Mouse (Mus musculus) skeletal muscle tissue, adult 2 months (tissue): ENCODE results near the gene Slc13a3.
"Not testable (repeated sequence)": the region's sequence is repeated elsewhere in the genome, so short reads cannot be mapped to it uniquely, and the experiment has no call there.

Experiments used
- DNase-seq: peaks from one replicate; pipeline ENCODE4 v3.0.0-alpha.2; 2012; ENCODE audit warnings: low read depth, low spot score

The Slc13a3 gene

DNA sequence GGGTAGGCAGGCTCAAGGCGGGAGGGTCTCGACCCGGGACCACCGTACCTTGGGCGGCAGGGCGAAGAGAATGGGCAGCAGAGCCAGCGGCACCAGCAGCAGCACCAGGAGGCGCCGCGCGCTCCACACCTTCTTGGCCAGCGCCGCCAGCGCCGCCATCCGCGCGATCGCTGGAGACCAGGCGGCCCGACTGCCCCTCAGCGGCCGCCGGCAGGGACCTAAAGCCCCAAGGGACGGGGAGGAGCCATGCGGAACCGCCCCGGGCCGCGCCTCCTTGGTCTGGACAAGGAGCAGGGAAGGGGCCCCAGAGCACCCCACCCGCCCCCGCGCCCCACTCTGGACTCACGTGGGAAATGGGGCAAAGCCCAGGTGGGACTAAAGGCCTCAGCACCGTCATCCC, at the start of gene Slc13a3:
Slc13a3 (minus strand) TSS at position 228 of the 400 bp plus-strand sequence.
- DNase-seq = no peak

DNA sequence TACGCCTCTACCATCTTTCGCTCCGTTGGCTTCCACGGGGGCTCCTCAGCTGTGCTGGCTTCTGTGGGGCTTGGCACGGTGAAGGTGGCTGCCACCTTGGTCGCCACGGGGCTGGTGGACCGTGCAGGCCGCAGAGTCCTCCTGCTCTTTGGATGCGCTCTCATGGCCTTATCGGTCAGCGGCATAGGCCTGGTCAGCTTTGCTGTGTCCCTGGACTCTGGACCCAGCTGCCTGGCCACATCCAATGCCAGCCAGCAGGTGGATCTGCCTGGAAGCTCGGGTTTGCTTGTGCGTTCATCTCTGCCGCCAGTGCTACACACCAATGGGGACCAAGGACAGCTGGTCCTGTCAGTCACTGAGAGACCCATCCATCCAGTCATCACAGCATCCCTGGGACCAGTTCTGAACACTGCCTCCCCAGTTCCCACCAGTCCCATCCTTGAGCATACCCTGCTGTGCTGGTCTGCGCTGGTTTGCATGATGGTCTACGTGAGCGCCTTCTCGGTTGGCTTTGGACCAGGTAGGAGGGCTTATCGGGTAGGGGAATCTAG, 42.2 kb upstream of the Slc13a3 start:
- no peak for DNase-seq

DNA sequence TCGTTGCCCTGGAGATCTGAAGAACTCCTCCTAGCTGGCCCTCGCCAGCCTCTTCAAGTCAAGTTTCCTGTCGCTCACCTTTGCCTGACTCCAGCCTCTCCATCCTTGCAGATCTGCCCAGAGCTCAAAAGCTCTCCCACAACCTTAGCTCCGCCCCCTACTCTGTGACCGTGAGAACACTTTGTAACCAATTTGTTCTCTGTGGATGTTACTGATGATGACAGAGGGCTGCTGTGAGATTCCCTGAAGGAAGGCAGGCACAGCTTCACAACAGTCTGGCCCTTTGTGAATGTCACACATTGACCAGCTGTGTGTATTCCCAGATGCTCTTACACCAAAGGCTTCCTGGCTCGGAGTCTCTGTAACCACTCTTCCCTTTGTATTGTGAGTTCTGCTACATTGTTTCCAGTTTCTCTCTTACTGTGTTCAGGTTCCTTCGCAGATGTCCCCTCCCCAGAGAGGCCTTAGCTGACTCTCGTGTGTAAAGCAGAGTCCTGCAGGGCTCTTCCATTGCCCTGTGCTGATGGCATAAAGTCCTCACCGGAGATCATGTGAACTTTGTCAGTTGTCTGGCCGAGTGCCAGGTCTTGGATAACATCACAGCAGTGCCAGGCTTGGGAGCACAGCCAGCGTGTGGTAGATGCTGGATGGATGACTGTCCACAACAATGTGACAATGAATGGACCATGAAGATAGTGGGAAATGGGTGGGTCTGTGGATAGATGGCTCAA, 40.0 kb upstream of the Slc13a3 start:
- no peak for DNase-seq

DNA sequence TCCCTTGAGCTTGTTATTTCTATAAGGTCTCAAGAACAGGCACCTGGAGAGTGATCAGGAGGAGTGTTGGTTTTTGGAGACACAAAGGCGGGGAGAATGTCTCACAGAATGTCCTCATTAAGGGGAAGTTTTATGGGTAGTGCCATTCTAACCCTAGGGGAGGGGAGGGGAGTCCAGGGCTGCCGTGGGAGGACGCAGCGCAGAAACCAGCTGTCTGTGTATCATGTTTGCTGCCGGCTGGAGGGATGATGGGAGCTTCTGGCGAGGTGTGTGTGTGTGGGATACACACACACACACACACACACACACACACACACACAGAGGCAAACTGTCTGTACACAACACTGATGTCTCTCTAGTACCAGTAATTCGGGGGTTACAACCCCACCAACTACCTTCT, 39.4 kb upstream of the Slc13a3 start:
- no peak for DNase-seq

DNA sequence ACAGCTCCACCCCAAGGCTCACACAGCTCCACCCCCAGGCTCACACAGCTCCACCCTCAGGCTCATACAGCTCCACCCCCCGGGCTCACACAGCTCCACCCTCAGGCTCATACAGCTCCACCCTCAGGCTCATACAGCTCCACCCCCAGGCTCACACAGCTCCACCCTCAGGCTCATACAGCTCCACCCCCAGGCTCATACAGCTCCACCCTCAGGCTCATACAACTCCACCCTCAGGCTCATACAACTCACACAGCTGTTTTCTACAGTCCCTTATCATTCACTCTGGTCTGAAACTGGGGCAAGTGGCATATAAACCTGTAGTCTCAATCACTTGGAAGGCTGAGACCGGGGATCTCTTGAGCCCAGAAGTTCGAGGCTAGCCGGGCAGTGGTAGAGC, 38.5 kb upstream of the Slc13a3 start:
- not testable (repeated sequence) for DNase-seq

DNA sequence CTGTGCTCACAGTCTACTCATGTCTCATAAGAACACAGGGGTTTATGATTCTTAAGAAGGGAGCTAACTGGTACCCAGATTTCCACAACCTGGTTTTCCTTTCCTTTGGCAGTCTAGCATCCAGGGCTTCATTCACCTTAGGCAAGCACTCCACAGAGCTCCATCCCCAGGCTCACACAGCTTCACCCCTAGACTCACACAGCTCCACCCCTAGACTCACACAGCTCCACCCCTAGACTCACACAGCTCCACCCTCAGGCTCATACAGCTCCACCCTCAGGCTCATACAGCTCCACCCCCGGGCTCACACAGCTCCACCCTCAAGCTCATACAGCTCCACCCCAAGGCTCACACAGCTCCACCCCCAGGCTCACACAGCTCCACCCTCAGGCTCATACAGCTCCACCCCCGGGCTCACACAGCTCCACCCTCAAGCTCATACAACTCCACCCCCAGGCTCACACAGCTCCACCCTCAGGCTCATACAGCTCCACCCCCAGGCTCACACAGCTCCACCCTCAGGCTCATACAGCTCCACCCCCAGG, 38.0 kb upstream of the Slc13a3 start:
- DNase-seq = not testable (repeated sequence)

DNA sequence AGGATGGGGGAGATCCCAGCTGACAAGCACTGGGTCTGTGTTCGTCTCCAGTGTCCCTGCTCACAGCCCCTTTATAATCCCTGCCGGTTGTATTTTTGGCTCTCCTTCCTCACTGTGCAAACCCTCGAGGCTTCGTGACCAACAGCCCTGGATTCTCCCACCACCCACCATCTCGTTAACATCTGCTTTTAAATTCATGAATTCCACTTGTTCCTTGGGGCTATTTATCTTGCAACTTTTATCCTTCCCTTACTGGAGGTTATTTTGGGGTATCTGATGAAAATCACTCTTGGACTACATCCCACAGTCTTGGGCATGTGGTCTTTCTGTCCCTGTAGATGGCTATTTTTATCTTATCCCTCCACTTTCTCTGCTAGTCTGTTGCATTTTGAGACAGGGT, 37.4 kb upstream of the Slc13a3 start:
- no peak for DNase-seq

DNA sequence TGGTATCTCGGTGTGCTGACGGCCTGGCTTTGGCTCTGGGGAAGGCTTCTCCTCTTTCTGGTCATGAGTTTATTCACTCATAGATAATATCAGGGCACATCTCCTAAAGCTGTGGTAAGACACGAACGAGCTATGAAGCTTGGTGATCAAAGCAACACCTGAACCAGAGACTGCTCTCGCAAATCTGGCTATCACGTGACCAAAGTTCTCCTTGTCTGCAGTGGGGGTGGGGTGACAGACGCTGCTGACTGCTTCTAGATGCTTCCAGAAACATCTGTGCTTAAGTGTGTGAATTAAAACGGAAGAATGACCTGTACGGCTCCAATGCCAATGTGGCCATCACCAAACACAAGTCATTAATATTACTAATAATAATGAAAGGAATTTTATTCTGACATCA, 36.7 kb upstream of the Slc13a3 start:
- no peak for DNase-seq

DNA sequence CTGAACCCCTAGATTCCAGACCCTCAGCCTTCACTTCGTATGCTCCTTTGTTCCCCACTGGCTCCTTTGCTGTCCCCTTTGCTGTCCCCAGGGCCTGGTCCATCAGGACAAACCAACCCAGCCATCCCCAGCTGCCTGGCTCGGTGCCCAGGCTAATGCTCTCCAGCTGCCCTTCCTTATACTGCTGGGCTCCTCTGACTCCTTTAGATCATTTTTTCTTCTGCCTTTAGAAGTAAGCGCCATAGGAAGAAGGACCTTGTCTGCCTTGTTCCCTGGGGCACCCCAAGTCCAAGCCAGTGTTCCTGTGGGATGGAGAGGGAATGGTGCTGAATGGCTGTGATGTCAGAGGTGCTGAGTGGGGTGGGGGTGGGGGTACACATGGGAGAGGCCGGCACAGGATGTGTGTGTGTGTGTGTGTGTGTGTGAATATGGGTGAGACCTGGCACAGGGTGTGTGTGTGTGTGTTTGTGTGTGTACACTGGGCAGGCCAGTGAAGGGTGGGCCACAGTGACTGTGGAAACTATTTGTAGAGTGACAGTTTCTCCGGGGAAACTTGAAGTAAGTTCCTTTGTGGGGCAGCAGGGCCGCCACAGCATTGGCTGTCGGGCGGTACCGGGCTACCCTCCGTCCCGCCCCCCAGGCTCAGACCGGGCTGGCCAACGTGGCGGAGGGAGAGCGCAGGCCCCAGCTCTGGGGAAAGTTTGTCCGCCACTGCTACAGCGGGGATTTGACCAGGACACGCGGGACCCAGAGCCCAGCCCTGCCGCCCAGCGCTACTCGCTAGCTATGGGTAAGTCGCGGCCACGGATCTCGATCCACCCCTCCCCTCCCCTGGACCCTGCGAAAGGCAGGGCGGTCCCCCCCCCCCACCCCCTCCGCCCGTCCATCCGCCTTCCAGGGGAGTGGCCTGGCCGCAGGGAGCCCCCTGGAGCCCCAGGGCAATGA, 30.5 kb upstream of the Slc13a3 start, which contains the start of gene Slc2a10:
Slc2a10 (plus strand) TSS at position 529 of the 945 bp plus-strand sequence.
- no peak for DNase-seq

DNA sequence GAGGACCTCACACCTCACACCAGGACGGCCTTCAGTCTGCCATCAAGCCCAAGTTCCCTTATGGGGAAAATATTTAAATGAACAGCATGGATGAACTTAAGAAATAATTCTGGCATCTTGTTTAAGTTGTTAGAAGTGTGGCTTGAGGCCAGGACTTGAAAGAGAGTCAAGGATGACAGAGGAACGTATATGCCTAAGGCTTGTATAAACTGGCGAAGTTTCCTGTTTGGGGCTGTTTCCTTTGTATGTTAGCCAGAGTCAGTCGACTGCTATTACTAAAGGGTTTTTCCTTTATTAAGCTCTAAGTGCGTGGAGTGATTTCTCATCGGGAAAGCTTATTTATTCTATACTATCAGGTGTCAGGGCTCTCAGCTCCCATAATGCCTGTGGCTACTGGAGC, 25.8 kb upstream of the Slc13a3 start:
- DNase-seq = no peak

DNA sequence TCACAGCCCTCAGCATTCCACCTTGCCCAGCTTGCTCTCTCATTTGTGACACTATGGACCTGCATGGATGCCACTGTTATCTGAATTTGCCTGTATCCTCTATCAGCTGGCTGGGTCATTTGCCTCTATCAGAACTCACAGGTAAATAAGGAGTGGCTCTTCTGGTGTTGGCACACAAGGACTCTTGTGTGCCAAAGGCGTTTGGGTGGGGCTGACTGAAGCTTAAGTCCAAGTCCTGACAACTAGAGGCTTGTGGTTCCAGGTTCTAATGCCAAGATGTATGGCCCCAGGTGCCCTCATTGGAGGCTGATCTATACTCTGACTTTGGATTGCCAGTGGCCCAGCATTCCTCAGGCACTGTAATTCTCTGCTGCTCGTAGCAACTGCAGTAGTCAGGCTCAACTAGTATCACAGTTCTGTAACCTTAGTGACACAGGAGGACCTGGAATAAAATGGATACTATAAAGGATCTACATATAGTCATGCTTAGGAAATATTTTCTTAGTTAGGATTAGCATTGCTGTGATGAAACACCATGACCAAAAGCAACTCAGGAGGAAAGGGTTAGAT, 24.8 kb upstream of the Slc13a3 start:
- DNase-seq = no peak

DNA sequence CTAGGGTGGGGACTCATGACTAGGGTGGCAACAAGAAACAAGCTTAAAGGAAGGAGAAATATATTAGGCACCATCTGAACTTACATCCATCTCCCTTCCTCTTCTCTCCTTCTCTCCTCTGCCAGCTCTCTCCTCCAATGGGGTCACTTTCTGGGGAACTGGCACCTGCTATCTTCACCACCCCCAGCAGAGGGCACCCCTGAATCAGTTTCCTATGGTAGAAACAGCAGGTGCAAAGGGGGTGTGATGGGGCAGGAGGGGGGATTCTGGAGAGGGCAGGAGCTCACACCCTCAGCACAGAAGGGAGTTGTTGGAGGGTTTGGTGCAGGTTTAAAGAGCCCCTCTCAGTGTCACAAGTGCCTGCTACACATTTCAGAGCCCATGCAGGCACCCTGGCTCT, 23.2 kb upstream of the Slc13a3 start:
- no peak for DNase-seq

DNA sequence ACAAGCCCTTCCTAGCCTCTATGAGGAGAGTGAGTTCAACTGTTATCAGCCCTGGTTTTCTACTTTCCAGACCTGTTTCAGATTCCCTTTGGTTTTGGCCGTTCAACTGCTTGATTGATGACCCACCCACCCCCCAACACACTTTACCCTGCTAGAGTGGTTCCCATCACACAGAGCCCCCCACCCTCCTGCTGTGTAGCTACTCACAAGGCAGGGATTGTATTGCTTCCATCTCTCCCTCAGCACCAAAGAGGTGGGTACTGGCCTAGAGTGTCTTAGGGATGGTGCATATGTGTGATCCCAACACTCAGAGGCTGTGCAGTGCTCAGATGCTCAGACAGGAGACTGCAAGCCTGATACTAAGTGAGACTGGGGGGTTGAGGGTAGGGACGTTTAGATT, 21.5 kb upstream of the Slc13a3 start:
- DNase-seq = no peak

DNA sequence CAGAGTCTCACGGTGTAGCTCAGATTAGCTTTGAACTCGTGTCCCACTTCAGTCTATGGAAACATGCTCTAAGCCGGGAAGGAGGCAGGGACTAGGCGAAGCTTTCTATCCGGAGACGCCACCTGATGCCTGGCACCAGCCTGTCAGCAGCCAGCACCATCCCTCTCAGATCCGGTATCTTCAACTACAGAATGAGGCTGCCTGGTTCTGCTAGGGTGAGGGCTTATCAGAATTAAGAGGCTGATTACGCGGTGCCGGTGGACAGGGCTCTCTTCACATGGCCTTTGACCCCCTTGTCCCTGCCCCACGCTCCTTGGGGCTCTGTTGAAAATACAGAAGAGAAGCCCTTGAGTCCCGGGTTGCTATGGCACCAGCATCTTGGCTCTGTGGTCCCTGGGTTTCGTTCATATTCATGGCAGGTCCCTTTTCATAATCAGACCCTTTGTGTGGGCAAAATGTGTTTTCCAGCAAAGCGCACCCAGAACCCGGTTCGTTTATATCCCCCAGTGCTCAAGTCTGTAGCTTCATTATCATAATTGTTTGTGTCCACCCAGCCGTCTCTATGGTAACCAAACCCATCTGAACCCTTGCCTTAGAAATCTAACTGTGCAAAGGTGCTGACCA, 20.7 kb upstream of the Slc13a3 start:
- no peak for DNase-seq

DNA sequence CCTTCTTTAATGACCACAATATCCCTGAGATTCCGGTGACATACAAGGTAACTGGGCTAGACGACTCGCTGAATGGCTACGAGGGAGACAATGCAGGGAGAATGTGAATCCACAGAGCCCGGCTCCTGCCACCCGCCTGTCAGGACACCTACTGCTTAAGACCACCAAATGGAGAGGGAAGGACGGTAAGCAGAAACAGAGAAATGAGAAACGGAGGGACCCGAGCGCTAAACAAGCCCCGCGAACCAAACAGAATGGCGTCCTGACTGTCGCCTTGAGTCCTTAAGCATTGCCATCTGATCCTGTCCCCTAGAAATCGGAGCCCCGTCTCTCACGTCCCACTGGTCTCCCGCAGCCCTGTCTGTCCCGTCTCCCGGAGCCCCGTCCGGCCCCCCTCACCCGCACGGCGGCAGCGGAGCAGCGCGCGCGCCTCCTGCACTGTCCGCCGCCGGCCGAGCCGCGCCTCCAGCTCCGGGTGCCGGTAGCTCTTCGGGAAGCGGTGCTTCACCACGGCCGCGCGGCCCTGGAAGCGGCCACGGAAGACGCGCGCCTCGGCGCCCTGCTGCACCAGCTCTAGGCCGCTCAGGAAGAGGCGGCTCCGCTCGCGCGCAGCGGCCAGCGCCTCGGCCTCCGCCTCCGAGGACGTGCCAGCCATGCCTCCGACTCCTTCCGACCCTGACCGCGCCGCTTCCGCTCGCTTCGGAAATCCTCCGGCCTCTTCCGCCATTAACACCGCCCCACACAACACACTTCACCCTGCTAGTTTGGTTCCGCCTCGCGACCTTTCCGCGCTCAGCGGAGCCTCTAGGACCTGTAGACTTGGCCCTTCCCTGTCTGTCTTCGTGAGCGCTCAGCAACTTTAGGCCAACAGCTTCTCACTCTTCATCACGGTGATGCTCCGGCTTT, 19.9 kb upstream of the Slc13a3 start, which contains the start of gene Trp53rka:
Trp53rka (minus strand) TSS at position 677 of the 906 bp plus-strand sequence.
- DNase-seq = peak; percentile 63

DNA sequence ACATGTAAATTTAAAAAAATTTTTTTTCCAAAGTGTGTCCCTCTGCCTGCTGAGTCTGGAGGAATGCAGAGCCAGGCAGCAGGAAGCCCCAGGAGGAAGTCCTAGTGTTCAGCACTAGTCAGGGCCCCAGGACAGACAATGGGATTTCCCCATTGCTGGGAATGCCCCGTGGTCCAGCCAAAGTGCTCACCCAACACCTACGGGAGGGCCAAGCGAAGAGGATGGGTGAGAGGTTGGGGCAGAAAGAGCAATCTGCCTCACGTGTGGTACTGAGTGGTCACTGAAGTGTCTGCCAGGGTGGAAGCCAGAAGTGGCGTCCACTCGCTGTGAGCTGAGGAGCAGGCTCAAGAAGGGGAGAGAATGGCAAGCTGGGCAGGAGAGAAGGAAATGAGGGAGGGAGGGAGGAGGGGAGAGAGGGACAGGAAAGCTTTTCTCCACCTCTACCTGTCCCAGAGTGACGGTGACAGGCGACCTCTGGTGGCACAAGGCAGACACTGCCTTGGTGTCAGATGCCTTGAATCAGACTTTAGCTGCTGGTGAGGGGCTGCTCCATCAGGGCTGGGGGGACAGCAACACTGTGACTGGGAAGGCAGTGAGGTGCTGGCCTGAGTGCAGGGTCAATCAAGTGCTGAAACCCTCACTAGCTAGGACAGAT, 14.0 kb upstream of the Slc13a3 start:
- no peak for DNase-seq

DNA sequence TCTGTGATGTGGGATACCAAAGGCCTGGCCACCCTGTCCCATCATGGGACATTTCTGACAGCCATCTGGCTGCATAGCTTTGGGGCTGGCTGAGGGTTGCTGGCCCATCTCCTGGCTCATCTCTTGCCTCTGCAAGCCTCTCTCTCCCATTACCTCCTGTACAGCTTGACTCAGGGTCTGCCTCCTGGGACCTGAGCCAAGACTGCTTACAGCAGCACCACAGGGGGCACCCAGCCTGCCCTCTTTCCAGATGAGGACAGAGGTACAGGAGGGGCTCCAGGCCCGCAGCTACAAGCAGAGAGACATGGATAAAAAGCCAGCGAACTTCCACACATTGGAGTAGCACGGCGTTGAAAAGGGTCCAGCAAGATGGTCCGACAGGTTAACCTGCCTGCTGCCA, 13.4 kb upstream of the Slc13a3 start:
- DNase-seq = no peak

DNA sequence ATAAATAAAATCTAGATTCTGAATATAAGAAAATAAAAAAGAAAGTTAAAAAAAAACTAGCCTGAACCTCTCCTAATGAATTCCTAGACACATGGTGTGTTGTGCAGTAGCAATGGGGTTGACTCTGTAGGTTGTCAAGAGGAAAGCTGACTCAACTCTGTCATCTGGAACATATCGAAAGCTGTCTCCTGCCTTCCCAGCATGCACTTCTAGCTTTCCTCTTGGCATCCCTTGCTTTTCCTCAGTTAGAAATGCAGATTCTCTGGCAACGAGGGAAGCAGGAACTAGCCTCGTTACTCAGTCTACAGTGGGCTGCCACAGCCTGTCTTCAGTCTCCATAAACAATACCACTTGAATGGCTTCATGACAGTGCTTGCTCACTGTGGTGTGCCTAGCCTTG, 12.8 kb upstream of the Slc13a3 start:
- DNase-seq = no peak

DNA sequence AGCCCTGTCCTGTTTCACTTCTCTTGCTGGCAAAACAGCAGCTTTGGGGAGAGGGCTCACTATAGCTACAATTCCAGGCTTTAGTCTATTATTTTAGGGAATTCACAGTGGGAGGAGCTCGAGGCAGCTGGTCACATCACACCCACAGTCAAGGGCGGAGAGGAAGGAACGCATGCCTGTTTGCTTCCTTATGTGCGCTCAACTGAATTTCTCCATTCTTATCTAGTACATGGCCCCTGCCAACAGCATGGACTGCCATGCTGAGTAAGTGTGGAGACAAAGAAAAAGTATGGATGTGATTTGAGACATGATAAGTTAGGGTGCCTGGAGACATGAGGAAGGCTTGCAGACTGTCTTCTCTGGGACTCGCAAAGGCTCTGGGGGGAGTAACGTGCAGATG, 11.1 kb upstream of the Slc13a3 start:
- no peak for DNase-seq

DNA sequence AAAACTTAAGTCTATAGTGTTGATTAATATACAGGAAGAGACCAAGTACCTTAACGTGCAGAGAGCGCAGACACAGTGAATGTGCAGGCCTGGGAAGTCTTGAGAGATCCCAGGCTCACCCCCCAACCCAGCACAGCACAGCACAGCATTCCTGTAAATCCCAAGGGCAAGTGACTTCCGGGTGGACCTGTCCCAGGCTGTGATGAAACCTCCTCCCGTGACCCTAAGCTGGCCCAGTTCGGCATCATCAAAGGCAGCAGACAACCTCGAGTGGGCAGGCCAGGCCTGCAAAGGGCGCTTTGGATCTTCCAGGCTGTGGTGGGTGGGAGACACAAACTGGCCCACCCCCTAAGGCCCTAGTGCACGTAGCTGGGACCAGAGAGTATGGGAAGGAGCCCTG, 9.0 kb upstream of the Slc13a3 start:
- no peak for DNase-seq
